In the genomic region with DNA sequence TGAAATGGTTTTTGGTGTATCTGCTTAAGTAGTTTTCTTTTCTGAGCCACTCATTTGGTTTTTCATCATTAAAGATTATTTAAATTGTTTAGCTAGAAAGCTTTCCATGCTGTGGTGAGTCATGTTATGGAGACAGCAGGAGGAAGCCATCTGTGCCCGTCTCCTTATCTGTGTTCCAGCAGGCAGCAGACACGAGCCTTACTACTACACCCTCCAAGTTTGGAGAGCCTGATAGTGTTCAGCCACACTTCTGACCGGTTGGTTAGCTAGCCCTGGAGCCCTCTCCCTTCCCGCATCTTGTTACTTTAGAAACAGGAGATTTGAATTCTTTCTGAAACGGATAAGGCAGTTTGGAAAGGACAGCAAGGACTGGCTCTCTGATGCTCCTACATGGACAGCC, we compare ENCODE assay signal across 9 mouse cellular contexts. TPM values are rescaled to one million over a fixed set of nuclear protein-coding genes. Genes with fewer than 3 reads are reported as not detected.
A peak's percentile ranks its signal among the peaks of the same experiment; 100 is the strongest.
DNase-seq lines count a peak whose midpoint lies in the region; ATAC-seq and TF ChIP-seq lines count a peak whose summit lies in the region.
"Had no signal": no experiment of that assay in that cellular context is flagged by ENCODE, and none has a peak within 500 bp of the region (broad histone marks: within the 10 kb centered on the region; RNA-seq: fewer than 3 reads in every experiment).

No protein-coding gene starts in this region.

- H3K4me1 ChIP-seq in lung, embryonic 14.5 days (ENCODE audit: insufficient read depth) = no peaks in the 10 kb centered on the region
- H3K4me1 ChIP-seq: neural tube, embryonic 15.5 days had no signal

- H3K4me3 ChIP-seq in lung, embryonic 14.5 days (ENCODE audit: low read depth, low read length) = no peak overlapping the region
- H3K4me3 ChIP-seq: neural tube, embryonic 15.5 days had no signal

- no peaks in the 10 kb centered on the region for H3K36me3 ChIP-seq in lung, embryonic 14.5 days (ENCODE audit: insufficient read depth)
- H3K36me3 ChIP-seq: neural tube, embryonic 15.5 days had no signal

- DNase-seq in lung, embryonic 14.5 days = no peak
- no peak for DNase-seq in lung, postnatal 14 days
- DNase-seq in cerebellum, adult 9-11 months = peak; percentile 71
- peak; percentile 75 for DNase-seq in layer of hippocampus, adult 9-11 months
- DNase-seq in spleen, postnatal 10 days (ENCODE audit: low spot score in 2 of 2) = peak; percentile 64 to 82
- no peak for DNase-seq in adrenal gland, adult 8-10 months
- no peak for DNase-seq in adrenal gland, postnatal 36 days
- no peak for DNase-seq in ovary, postnatal 10 days (ENCODE audit: low spot score)

- H3K9me3 ChIP-seq in lung, embryonic 14.5 days (ENCODE audit: low read depth, low read length) = no peaks in the 10 kb centered on the region
- H3K9me3 ChIP-seq: neural tube, embryonic 15.5 days had no signal

- peak overlapping the region; percentile 48; the same call in 1 of the 2 replicates for H3K27ac ChIP-seq in lung, embryonic 14.5 days (ENCODE audit: low read depth)
- H3K27ac ChIP-seq: neural tube, embryonic 15.5 days had no signal

- H3K9ac ChIP-seq in lung, embryonic 14.5 days = no peak overlapping the region; the same call in 1 of the 2 replicates
- H3K9ac ChIP-seq: neural tube, embryonic 15.5 days had no signal

- no peaks in the 10 kb centered on the region for H3K27me3 ChIP-seq in lung, embryonic 14.5 days (ENCODE audit: insufficient read depth, low read length)
- H3K27me3 ChIP-seq: neural tube, embryonic 15.5 days had no signal

- 49% methylated on average over 5 of the region's 5 CpGs for WGBS in lung, embryonic 14.5 days

- peak; percentile 65; the same call in 1 of the 2 replicates for ATAC-seq in lung, embryonic 14.5 days (ENCODE audit: insufficient read depth)

- TF ChIP-seq CTCF in lung, embryonic 14.5 days (IDR thresholded peaks at IDR 0.05; ENCODE audit: low read depth) = no peak

- no peak overlapping the region for H3K4me2 ChIP-seq in lung, embryonic 14.5 days
- H3K4me2 ChIP-seq: neural tube, embryonic 15.5 days had no signal

RNA-seq across cellular contexts. Expression of a gene that starts 16.2 kb away (rescaled TPM):
- 6.8 and 7.1 TPM in 2 replicates for polyA plus RNA-seq in lung, embryonic 14.5 days (2014; fragmentation: Nextera tagmentation; extraction: Ambion mirVana)
- 10 to 100 TPM; 22.7 to 39.2 (median 29.1) TPM for total RNA-seq in adrenal gland, adult 8-10 months (2022)
- total RNA-seq in adrenal gland, postnatal 36 days (2021) = 10 to 100 TPM; 22.1 to 23.2 TPM

RNA-seq across cellular contexts. Expression of a gene that starts 31.9 kb away (rescaled TPM):
- 673 and 709 TPM in 2 replicates for polyA plus RNA-seq in lung, embryonic 14.5 days (2014; fragmentation: Nextera tagmentation; extraction: Ambion mirVana)
- 1,000 to 10,000 TPM in 2 of 4 experiments, 100 to 1,000 TPM in 2; 908 to 1,162 (median 1,035) TPM for total RNA-seq in adrenal gland, adult 8-10 months (2022)
- 1,000 to 10,000 TPM; 1,036 to 1,050 TPM for total RNA-seq in adrenal gland, postnatal 36 days (2021)

RNA-seq across cellular contexts. Expression of a gene that starts 45.0 kb away (rescaled TPM):
- 25.6 and 26.6 TPM in 2 replicates for polyA plus RNA-seq in lung, embryonic 14.5 days (2014; fragmentation: Nextera tagmentation; extraction: Ambion mirVana)
- 100 to 1,000 TPM; 101 to 141 (median 124) TPM for total RNA-seq in adrenal gland, adult 8-10 months (2022)
- total RNA-seq in adrenal gland, postnatal 36 days (2021) = 100 to 1,000 TPM; 100 to 135 TPM

Comparison
In these comparisons a context has a peak if more than half of its experiments do, and no peak if none do; other contexts are left out.
1. DNase-seq: peak in cerebellum, adult 9-11 months (single experiment), layer of hippocampus, adult 9-11 months (single experiment) and spleen, postnatal 10 days (2 of 2); none in lung, embryonic 14.5 days (single experiment), lung, postnatal 14 days (single experiment), adrenal gland, adult 8-10 months (single experiment), adrenal gland, postnatal 36 days (0 of 2) and ovary, postnatal 10 days (single experiment).